Mouse (Mus musculus): ENCODE results near the gene Sgcb. TPM values are rescaled to one million over a fixed set of nuclear protein-coding genes. Genes with fewer than 3 reads are reported as not detected.

Sgcb gene
- polyA plus RNA-seq, 1 experiment from 2014 or later: 19.7 TPM

DNA sequence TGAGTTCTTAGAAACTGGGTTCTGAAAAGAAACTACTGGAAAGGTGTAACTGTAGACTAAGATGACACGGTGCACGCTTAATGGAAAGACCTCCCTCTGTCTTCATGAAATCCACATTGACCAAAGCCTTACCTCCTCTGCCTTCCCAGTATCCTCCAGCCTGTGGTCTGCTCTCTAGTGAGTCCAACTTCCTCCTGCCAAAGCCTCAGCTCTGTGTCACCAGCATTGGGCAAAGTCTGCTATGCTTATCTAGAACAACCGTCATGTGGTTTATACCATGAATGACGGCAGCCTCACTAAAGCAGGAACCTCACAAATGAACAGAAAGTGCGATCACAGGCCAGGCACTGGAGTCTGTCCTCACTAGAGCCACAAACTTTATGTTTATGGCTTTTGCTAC is 17.4 kb downstream of the Sgcb start:
- Histone ChIP-seq H3K9ac (no peak overlapping the region), H3K27ac (no peak overlapping the region), H3K4me2 (replicated peaks) (no peak overlapping the region), H3K36me3 (0 out of 2 replicates have a peak, but pooled peaks cover 3% of the 10 kb centered on the region), H3K27me3 (replicated peaks) (no peaks in the 10 kb centered on the region), H3K4me3 (replicated peaks) (no peak overlapping the region), H3K4me1 (replicated peaks) (no peaks in the 10 kb centered on the region), H3K9me3 (no peaks in the 10 kb centered on the region)
- WGBS: 56% methylated on average over 5 of the region's 5 CpGs
- ATAC-seq: peak; percentile 93

DNA sequence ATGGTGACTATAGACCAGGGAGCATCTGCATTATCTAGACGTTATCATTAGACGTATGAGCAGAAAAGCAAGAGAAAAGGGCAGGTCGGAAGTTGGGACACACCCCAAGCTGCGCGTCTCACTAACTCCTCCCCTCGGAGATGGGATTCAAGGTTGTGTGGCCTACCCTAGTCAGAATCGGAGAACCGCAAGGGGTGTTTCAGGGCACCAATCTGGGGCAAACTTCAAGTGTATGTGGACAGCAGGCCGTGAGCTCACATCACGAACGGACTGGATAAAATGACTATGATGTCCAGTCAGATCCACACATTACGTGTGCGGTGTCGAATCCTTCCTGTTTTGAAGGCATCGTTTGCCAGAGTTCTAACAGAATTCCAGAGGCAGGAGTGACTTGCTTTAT is 19.6 kb downstream of the Sgcb start:
- no peak overlapping the region for H3K4me3 ChIP-seq (replicated peaks)
- no peaks in the 10 kb centered on the region for H3K9me3 ChIP-seq
- WGBS: 81% methylated on average over 15 of the region's 15 CpGs
- H3K9ac ChIP-seq: no peak overlapping the region
- no peak overlapping the region for H3K4me2 ChIP-seq (replicated peaks)
- H3K27ac ChIP-seq: no peak overlapping the region
- H3K4me1 ChIP-seq (replicated peaks): no peaks in the 10 kb centered on the region
- ATAC-seq: no peak
- no peaks in the 10 kb centered on the region for H3K27me3 ChIP-seq (replicated peaks)
- H3K36me3 ChIP-seq: no peaks in the 10 kb centered on the region

DNA sequence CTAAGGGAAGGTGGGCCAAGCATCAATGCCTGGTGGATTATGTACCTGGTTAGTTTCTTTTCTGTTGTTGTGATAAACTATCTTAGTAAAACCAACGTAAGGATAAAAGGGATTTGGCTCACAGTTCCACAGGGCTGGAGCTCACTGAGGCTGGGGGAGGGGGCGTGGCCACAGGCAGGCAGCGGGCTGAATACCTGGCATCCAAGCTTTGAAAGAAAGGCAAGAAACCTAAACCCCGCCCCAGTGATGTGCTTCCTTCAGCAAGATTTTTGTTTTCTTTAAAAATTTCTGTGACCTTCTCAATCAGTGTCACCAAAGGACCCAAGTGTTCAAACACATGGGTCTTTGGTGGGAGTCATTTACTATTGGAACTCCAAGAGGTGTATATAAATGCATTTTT is 20.0 kb downstream of the Sgcb start:
- 59% methylated on average over 4 of the region's 4 CpGs for WGBS
- no peaks in the 10 kb centered on the region for H3K36me3 ChIP-seq
- H3K4me3 ChIP-seq (replicated peaks): no peak overlapping the region
- no peak overlapping the region for H3K9ac ChIP-seq
- no peaks in the 10 kb centered on the region for H3K9me3 ChIP-seq
- H3K4me2 ChIP-seq (replicated peaks): no peak overlapping the region
- no peaks in the 10 kb centered on the region for H3K4me1 ChIP-seq (replicated peaks)
- no peaks in the 10 kb centered on the region for H3K27me3 ChIP-seq (replicated peaks)
- H3K27ac ChIP-seq: no peak overlapping the region
- ATAC-seq: no peak

DNA sequence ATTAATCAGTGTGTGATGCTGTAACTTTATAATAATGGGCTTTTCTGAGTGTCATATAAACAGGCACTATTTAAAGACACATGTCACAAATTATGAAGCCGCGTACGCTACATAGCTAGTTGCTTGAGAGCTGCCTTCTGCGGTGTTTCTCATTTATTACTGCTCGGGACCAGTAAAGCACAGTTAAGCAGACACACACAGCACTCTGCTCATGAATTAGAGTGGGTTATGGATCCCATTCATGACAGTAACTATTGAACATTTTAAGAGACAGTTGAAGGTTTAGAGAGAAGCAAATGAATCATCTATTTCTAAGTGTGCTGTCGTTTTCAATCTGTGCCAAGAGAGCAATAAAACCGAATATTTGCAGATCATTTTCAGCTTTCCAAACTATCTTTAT is 20.7 kb downstream of the Sgcb start:
- H3K9ac ChIP-seq: no peak overlapping the region
- ATAC-seq: no peak
- H3K27ac ChIP-seq: no peak overlapping the region
- no peak overlapping the region for H3K4me3 ChIP-seq (replicated peaks)
- H3K4me1 ChIP-seq (replicated peaks): no peaks in the 10 kb centered on the region
- no peaks in the 10 kb centered on the region for H3K9me3 ChIP-seq
- no peaks in the 10 kb centered on the region for H3K27me3 ChIP-seq (replicated peaks)
- 76% methylated on average over 7 of the region's 7 CpGs for WGBS
- no peak overlapping the region for H3K4me2 ChIP-seq (replicated peaks)
- H3K36me3 ChIP-seq: no peaks in the 10 kb centered on the region

DNA sequence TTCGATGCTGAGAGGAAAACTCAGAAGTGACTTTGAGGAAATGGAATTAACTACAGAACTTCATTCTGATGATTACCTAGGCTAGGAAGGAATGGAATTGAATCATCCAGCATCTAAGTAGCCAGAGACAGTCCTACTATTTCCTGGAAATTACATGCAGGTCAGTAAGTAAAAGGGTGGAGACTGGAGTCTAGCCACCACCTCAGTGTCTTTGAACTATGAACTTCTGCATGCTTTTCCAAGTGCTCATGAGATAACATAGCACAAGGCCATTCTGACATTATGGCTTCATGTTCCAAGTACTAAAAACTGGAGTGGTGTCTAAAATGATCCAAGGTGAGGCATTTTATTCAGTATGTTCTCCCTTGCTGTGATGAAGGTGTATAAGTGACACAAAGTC is 22.1 kb downstream of the Sgcb start:
- H3K4me2 ChIP-seq (replicated peaks): no peak overlapping the region
- no peaks in the 10 kb centered on the region for H3K27me3 ChIP-seq (replicated peaks)
- H3K9ac ChIP-seq: no peak overlapping the region
- H3K4me1 ChIP-seq (replicated peaks): no peaks in the 10 kb centered on the region
- WGBS: 72% methylated on average over 1 of the region's 1 CpGs
- H3K4me3 ChIP-seq (replicated peaks): no peak overlapping the region
- no peaks in the 10 kb centered on the region for H3K36me3 ChIP-seq
- no peaks in the 10 kb centered on the region for H3K9me3 ChIP-seq
- no peak overlapping the region for H3K27ac ChIP-seq
- ATAC-seq: peak; percentile 55

DNA sequence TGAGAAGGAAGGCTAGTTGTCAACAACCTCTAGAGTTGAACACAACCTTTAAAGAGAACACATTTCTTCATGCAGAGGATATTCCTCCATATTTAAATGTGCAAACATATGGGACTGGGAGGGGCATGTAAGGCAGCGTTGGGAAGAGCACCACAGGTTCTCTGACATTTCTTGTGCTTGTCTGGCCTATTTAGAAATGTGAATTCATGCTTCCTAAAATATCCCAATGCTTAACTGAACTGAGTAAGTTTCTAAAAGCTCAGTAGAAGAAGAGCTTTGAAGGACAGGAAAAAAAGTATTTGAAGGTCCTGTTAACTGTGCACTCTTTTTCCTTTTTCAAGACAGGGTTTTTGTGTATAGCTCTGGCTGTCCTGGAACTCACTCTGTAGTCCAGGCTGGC is 28.6 kb downstream of the Sgcb start:
- Histone ChIP-seq H3K9ac (no peak overlapping the region), H3K4me3 (replicated peaks) (no peak overlapping the region), H3K27ac (no peak overlapping the region), H3K4me2 (replicated peaks) (no peak overlapping the region), H3K9me3 (no peaks in the 10 kb centered on the region), H3K27me3 (replicated peaks) (no peaks in the 10 kb centered on the region), H3K36me3 (no peaks in the 10 kb centered on the region), H3K4me1 (replicated peaks) (no peaks in the 10 kb centered on the region)
- no peak for ATAC-seq
- 71% methylated on average over 1 of the region's 1 CpGs for WGBS

DNA sequence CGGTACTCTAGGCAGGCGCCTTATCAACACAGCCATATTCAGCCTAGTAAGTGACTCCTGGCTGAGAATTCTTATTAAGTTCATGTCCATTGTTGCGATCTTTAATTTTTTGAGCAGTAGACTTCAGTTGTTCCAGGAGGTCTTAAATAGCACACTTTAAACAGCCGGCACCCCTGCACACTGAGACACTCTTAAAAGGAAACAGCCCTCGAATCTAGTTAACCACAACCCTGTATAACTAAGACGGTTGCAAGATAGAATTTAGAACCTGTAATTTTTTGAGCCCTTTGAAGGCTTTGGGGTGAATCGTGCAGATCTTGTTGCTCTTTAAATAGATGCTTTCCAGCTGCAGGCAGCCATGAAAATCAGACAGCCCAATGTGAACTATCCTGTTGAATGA is 32.4 kb downstream of the Sgcb start:
- Histone ChIP-seq H3K4me3 (replicated peaks) (no peak overlapping the region), H3K36me3 (no peaks in the 10 kb centered on the region), H3K9ac (no peak overlapping the region), H3K9me3 (no peaks in the 10 kb centered on the region), H3K4me2 (replicated peaks) (no peak overlapping the region), H3K27ac (no peak overlapping the region), H3K27me3 (replicated peaks) (no peaks in the 10 kb centered on the region), H3K4me1 (replicated peaks) (no peaks in the 10 kb centered on the region)
- ATAC-seq: no peak
- WGBS: 74% methylated on average over 7 of the region's 7 CpGs

DNA sequence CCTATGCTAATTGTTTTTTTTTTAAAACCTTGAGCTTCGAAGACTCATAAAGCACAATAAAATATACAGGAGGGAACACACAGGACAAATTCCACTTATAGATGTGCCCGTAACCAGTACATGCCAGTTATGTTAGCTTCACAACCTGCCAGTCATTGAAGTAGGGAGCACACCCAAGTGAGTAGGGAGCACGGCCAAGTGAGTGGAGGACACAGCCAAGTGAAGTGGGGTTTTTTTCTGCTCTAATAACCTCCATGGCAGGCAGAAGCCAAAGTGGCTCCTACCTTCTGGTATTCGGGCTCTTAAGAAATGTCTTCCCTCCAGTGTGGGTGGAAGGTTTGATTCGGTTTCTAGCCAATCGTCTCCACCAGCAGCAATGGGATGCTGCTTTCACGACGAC is 34.3 kb downstream of the Sgcb start:
- no peak for ATAC-seq
- H3K9me3 ChIP-seq: no peaks in the 10 kb centered on the region
- no peaks in the 10 kb centered on the region for H3K4me1 ChIP-seq (replicated peaks)
- 81% methylated on average over 8 of the region's 8 CpGs for WGBS
- H3K27me3 ChIP-seq (replicated peaks): no peaks in the 10 kb centered on the region
- no peaks in the 10 kb centered on the region for H3K36me3 ChIP-seq
- no peak overlapping the region for H3K9ac ChIP-seq
- H3K4me2 ChIP-seq (replicated peaks): no peak overlapping the region
- no peak overlapping the region for H3K4me3 ChIP-seq (replicated peaks)
- H3K27ac ChIP-seq: no peak overlapping the region

DNA sequence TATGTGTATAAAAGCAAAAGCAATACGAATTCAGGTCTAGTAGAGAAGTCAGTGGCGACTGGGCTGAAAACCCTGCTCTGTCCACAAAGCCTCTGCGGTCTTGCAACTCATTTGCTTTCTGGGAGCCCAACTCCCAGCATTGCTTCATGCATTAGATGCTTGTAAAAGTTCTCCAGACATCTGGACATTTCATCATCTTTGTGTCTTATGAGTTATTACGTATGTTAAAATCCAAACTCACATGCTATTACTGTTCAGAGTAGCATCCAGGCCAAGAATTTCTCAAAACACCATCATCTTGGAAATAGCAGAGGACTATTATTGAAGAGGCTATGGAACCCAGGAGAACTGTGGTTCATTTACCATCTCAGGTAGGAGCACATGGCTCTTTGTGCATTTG is 36.5 kb downstream of the Sgcb start:
- no peaks in the 10 kb centered on the region for H3K36me3 ChIP-seq
- no peak overlapping the region for H3K27ac ChIP-seq
- H3K4me2 ChIP-seq (replicated peaks): no peak overlapping the region
- H3K27me3 ChIP-seq (replicated peaks): no peaks in the 10 kb centered on the region
- no peaks in the 10 kb centered on the region for H3K9me3 ChIP-seq
- 95% methylated on average over 4 of the region's 4 CpGs for WGBS
- no peak overlapping the region for H3K4me3 ChIP-seq (replicated peaks)
- ATAC-seq: no peak
- no peaks in the 10 kb centered on the region for H3K4me1 ChIP-seq (replicated peaks)
- H3K9ac ChIP-seq: no peak overlapping the region

DNA sequence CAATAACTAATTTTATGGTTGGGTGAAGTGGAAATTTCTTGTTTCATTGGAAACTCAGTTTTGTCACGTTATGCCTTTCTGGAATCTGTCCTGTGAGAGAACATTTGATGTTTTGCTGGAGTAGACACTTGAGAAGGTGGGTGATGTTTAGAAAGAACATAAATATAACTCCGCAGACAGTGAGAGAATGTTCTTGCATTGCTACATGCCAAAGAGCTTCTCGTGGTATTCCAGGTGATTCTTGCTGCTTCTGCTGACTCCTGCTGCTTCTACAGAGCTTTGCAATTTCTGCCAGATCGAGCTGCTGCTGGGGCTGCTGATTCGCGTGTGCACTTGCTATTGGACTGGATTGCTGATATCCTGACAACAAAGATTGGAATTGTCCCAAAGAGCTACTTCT is 42.6 kb downstream of the Sgcb start:
- Histone ChIP-seq H3K36me3 (no peaks in the 10 kb centered on the region), H3K4me2 (replicated peaks) (no peak overlapping the region), H3K27ac (no peak overlapping the region), H3K4me1 (replicated peaks) (no peaks in the 10 kb centered on the region), H3K9ac (no peak overlapping the region), H3K27me3 (replicated peaks) (no peaks in the 10 kb centered on the region), H3K4me3 (replicated peaks) (no peak overlapping the region), H3K9me3 (no peaks in the 10 kb centered on the region)
- 85% methylated on average over 6 of the region's 6 CpGs for WGBS
- no peak for ATAC-seq

DNA sequence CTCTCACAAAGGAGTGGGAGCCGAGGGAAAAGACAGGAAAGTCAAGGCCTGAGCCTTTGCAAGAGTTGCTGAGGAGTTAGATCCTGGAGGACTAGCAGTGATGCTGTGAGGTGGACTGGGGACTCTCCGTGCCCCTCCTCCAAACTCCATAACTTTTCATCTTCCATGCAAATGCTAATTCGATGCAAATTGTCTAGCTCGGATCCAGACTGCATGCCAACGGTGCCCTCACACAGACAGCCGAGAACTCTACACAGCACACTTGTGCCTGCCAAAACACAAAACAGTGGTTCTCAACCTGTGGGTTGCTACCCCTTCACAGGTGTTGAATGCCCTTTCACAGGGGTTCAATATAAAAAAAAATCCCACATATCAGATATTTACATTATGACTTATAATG is 43.0 kb downstream of the Sgcb start:
- no peaks in the 10 kb centered on the region for H3K4me1 ChIP-seq (replicated peaks)
- H3K27ac ChIP-seq: no peak overlapping the region
- no peak overlapping the region for H3K4me2 ChIP-seq (replicated peaks)
- no peak overlapping the region for H3K9ac ChIP-seq
- H3K9me3 ChIP-seq: no peaks in the 10 kb centered on the region
- ATAC-seq: no peak
- H3K4me3 ChIP-seq (replicated peaks): no peak overlapping the region
- 88% methylated on average over 6 of the region's 6 CpGs for WGBS
- H3K27me3 ChIP-seq (replicated peaks): no peaks in the 10 kb centered on the region
- H3K36me3 ChIP-seq: no peaks in the 10 kb centered on the region

DNA sequence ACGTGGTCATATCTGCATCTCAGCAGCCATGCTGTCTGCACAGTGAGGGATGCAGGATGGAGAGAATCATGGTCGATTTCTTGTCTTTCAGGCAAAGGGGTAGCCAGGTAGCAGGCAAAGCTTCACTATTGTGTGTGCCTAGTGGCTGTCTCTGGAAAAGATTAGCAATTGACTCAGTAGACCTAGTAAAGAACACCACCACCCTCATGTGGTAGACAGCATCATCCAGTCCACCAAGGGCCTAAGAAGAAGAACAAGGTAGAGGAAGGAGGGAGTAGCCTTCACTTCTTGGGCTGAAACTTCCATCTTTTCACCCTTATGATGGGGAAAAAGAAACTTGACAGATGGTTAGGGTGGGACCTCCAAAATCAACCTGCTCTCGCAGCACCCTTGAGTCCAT is 44.7 kb downstream of the Sgcb start:
- Histone ChIP-seq H3K4me3 (replicated peaks) (no peak overlapping the region), H3K4me2 (replicated peaks) (no peak overlapping the region), H3K27me3 (replicated peaks) (no peaks in the 10 kb centered on the region), H3K9me3 (no peaks in the 10 kb centered on the region), H3K9ac (no peak overlapping the region), H3K4me1 (replicated peaks) (no peaks in the 10 kb centered on the region), H3K27ac (no peak overlapping the region), H3K36me3 (no peaks in the 10 kb centered on the region)
- ATAC-seq: no peak
- WGBS: 73% methylated on average over 3 of the region's 3 CpGs

DNA sequence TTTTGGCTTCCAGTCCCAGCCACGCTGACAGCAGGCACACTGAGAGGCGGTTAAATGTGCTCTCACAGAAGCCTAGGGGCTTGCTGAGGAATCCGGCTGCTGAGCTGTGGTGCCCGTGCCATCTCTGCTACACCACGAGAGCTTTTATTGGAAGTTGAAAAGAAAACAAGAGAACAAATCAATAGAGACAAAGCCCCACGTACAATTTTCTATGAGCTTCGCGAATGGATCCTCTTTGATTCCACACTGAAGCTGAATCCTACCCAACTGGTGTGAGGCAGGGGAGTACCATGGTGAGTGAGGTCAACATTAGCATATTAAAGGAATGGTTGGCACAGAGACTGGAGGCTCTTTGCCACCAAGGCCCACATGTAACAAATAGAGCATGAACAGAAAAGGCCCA is 46.2 kb downstream of the Sgcb start:
- no peak overlapping the region for H3K27ac ChIP-seq
- H3K4me2 ChIP-seq (replicated peaks): no peak overlapping the region
- no peak for ATAC-seq
- H3K4me3 ChIP-seq (replicated peaks): no peak overlapping the region
- H3K9ac ChIP-seq: no peak overlapping the region
- H3K9me3 ChIP-seq: no peaks in the 10 kb centered on the region
- 77% methylated on average over 8 of the region's 8 CpGs for WGBS
- H3K27me3 ChIP-seq (replicated peaks): no peaks in the 10 kb centered on the region
- no peaks in the 10 kb centered on the region for H3K36me3 ChIP-seq
- no peaks in the 10 kb centered on the region for H3K4me1 ChIP-seq (replicated peaks)

DNA sequence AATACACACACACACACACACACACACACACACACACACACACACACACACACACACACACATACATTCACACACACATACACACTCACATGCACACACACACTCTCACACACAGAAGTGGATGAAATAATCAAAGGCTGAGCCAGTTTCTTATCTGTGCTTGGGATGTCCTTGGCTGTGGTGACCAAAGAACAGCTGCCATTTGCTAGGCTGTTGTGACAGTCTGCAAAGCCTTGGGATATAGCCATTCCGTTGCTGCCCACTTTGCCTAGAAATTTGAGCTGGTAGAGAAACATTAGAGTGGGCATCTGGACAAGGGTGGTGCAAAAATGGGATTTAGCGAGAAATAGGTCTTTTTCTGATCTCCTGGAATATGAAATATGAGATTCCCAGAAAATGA is 47.6 kb downstream of the Sgcb start:
- H3K4me3 ChIP-seq (replicated peaks): no peak overlapping the region
- H3K4me1 ChIP-seq (replicated peaks): no peaks in the 10 kb centered on the region
- ATAC-seq: no peak
- 78% methylated on average over 2 of the region's 2 CpGs for WGBS
- H3K4me2 ChIP-seq (replicated peaks): no peak overlapping the region
- no peak overlapping the region for H3K9ac ChIP-seq
- H3K27me3 ChIP-seq (replicated peaks): no peaks in the 10 kb centered on the region
- no peaks in the 10 kb centered on the region for H3K9me3 ChIP-seq
- H3K27ac ChIP-seq: no peak overlapping the region
- H3K36me3 ChIP-seq: no peaks in the 10 kb centered on the region
